8 mouse cellular contexts compared by ENCODE assay signal in the genomic region with DNA sequence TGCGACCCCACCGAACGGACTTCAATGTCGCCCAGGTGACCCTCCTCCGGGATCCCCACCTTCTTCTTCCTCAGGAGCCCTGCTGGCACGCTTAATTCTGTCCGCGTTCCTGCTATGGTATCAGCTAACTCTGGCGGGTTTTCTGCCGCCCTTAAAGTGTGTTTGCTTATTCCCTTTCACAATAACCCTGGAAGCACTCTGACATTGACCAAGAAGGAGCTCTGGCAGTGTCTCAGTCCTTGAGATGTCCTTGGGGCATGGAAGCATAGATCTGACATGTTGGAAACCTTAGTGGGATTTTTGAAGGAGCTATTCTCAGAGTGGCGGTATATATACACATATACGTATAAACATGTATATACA. TPM values are rescaled to one million over a fixed set of nuclear protein-coding genes. Genes with fewer than 3 reads are reported as not detected.
DNase-seq lines count a peak whose midpoint lies in the region; ATAC-seq lines count a peak whose summit lies in the region.

No protein-coding gene starts in this region.

- peak; percentile 51 for ATAC-seq in lung, embryonic 16.5 days (ENCODE audit: low read depth)
- ATAC-seq in embryonic facial prominence, embryonic 14.5 days (ENCODE audit: low read depth): peak; percentile 41
- peak; percentile 45 for ATAC-seq in intestine, embryonic 16.5 days
- no peak; the same call in none of the 2 replicates for ATAC-seq in neural tube, embryonic 15.5 days (ENCODE audit: low FRiP score)

- DNase-seq in lung, postnatal 4 days: no peak
- no peak for DNase-seq in embryonic facial prominence, embryonic 14.5 days (ENCODE audit: low spot score)
- DNase-seq in urinary bladder, postnatal 4 days (ENCODE audit: low spot score in 2 of 2): no peak
- DNase-seq in urinary bladder, postnatal 10 days (ENCODE audit: low spot score): no peak
- DNase-seq in lung, postnatal 36 days: no peak

- 2% methylated on average over 12 of the region's 12 CpGs for WGBS in lung, embryonic 16.5 days
- WGBS in embryonic facial prominence, embryonic 14.5 days: under 1% methylated on average over 9 of the region's 12 CpGs
- WGBS in intestine, embryonic 16.5 days: 1% methylated on average over 12 of the region's 12 CpGs
- WGBS in neural tube, embryonic 15.5 days: 5% methylated on average over 12 of the region's 12 CpGs

- peaks cover 3% of the 10 kb centered on the region; the same call in 1 of the 2 replicates for H3K36me3 ChIP-seq in lung, embryonic 16.5 days (ENCODE audit: control insufficient read depth, insufficient read depth, low read length)
- peaks cover 7% of the 10 kb centered on the region for H3K36me3 ChIP-seq in embryonic facial prominence, embryonic 14.5 days (ENCODE audit: control insufficient read depth, insufficient read depth, low read length)
- 0 out of 2 replicates have a peak, but pooled peaks cover 3% of the 10 kb centered on the region for H3K36me3 ChIP-seq in intestine, embryonic 16.5 days (ENCODE audit: control insufficient read depth, insufficient read depth, low read length)
- H3K36me3 ChIP-seq in neural tube, embryonic 15.5 days: peaks cover 2% of the 10 kb centered on the region

- peaks cover 19% of the 10 kb centered on the region for H3K4me1 ChIP-seq in lung, embryonic 16.5 days (replicated peaks; ENCODE audit: control insufficient read depth, insufficient read depth, low read length)
- H3K4me1 ChIP-seq in embryonic facial prominence, embryonic 14.5 days (ENCODE audit: control insufficient read depth, insufficient read depth, low read length): peaks cover 17% of the 10 kb centered on the region
- H3K4me1 ChIP-seq in intestine, embryonic 16.5 days (ENCODE audit: control insufficient read depth, insufficient read depth, low read length): peaks cover 13% of the 10 kb centered on the region
- peaks cover 25% of the 10 kb centered on the region for H3K4me1 ChIP-seq in neural tube, embryonic 15.5 days

- H3K27me3 ChIP-seq in lung, embryonic 16.5 days (ENCODE audit: control insufficient read depth, insufficient read depth, low read depth, low read length): no peaks in the 10 kb centered on the region
- no peaks in the 10 kb centered on the region for H3K27me3 ChIP-seq in embryonic facial prominence, embryonic 14.5 days (replicated peaks; ENCODE audit: control insufficient read depth, insufficient read depth, low read length)
- no peaks in the 10 kb centered on the region for H3K27me3 ChIP-seq in intestine, embryonic 16.5 days (replicated peaks; ENCODE audit: control insufficient read depth, insufficient read depth, low read length)
- H3K27me3 ChIP-seq in neural tube, embryonic 15.5 days (replicated peaks): no peaks in the 10 kb centered on the region

- no peaks in the 10 kb centered on the region for H3K9me3 ChIP-seq in lung, embryonic 16.5 days (ENCODE audit: control insufficient read depth, low read length)
- H3K9me3 ChIP-seq in embryonic facial prominence, embryonic 14.5 days (ENCODE audit: control insufficient read depth, low read length): no peaks in the 10 kb centered on the region
- H3K9me3 ChIP-seq in intestine, embryonic 16.5 days (ENCODE audit: control insufficient read depth, low read length): no peaks in the 10 kb centered on the region
- H3K9me3 ChIP-seq in neural tube, embryonic 15.5 days (replicated peaks): no peaks in the 10 kb centered on the region

- peak overlapping the region; percentile 93 for H3K4me3 ChIP-seq in lung, embryonic 16.5 days (ENCODE audit: low read length)
- peak overlapping the region; percentile 96 for H3K4me3 ChIP-seq in embryonic facial prominence, embryonic 14.5 days (ENCODE audit: low read depth, low read length)
- H3K4me3 ChIP-seq in intestine, embryonic 16.5 days (ENCODE audit: low read length): peak overlapping the region; percentile 92
- peak overlapping the region; percentile 65 for H3K4me3 ChIP-seq in neural tube, embryonic 15.5 days (replicated peaks)

- peak overlapping the region; percentile 59; the same call in 1 of the 2 replicates for H3K27ac ChIP-seq in lung, embryonic 16.5 days (ENCODE audit: low read length)
- no peak overlapping the region; the same call in 1 of the 2 replicates for H3K27ac ChIP-seq in embryonic facial prominence, embryonic 14.5 days (replicated peaks; ENCODE audit: low read depth, low read length)
- peak overlapping the region; percentile 83 for H3K27ac ChIP-seq in intestine, embryonic 16.5 days (ENCODE audit: low read length)
- peak overlapping the region; percentile 85 for H3K27ac ChIP-seq in neural tube, embryonic 15.5 days (replicated peaks)

- H3K9ac ChIP-seq in lung, embryonic 16.5 days (ENCODE audit: low read length): peak overlapping the region; percentile 73
- peak overlapping the region; percentile 92 for H3K9ac ChIP-seq in embryonic facial prominence, embryonic 14.5 days (ENCODE audit: low read depth, low read length)
- H3K9ac ChIP-seq in intestine, embryonic 16.5 days (ENCODE audit: low read depth, low read length): peak overlapping the region; percentile 95
- peak overlapping the region; percentile 58 for H3K9ac ChIP-seq in neural tube, embryonic 15.5 days (replicated peaks)

- H3K4me2 ChIP-seq in lung, embryonic 16.5 days (ENCODE audit: low read depth, low read length): peak overlapping the region; percentile 69
- peak overlapping the region; percentile 91 for H3K4me2 ChIP-seq in embryonic facial prominence, embryonic 14.5 days (ENCODE audit: low read depth, low read length)
- H3K4me2 ChIP-seq in intestine, embryonic 16.5 days (ENCODE audit: low read depth, low read length): peak overlapping the region; percentile 92
- peak overlapping the region; percentile 82 for H3K4me2 ChIP-seq in neural tube, embryonic 15.5 days

RNA-seq across cellular contexts. Expression of a gene that starts 0.4 kb away (rescaled TPM):
- polyA plus RNA-seq in lung, embryonic 16.5 days (2015; fragmentation: Nextera tagmentation; extraction: Ambion mirVana): 12.5 and 12.9 TPM in 2 replicates
- polyA plus RNA-seq in embryonic facial prominence, embryonic 14.5 days (2014; fragmentation: Nextera tagmentation; extraction: Ambion mirVana): 6.0 and 7.7 TPM in 2 replicates
- 6.3 and 7.8 TPM in 2 replicates for polyA plus RNA-seq in intestine, embryonic 16.5 days (2015; fragmentation: Nextera tagmentation; extraction: Ambion mirVana)
- polyA plus RNA-seq in neural tube, embryonic 15.5 days (2015; fragmentation: Nextera tagmentation; extraction: Ambion mirVana): 16.8 and 19.7 TPM in 2 replicates
